Mouse (Mus musculus): Measurements from ENCODE around the gene Gcm1.
A peak's percentile ranks its signal among the peaks of the same experiment; 100 is the strongest.
"Not testable (repeated sequence)": the region's sequence is repeated elsewhere in the genome, so short reads cannot be mapped to it uniquely, and the experiment has no call there.

The Gcm1 gene

GRCm38 (mm10) chr9:78050452-78050970 is 1.2 kb upstream of the Gcm1 start:
- no peak for DNase-seq

GRCm38 (mm10) chr9:78053821-78054220 is 2.1 kb downstream of the Gcm1 start:
- DNase-seq, result no peak

- DNase-seq, result no peak
These were observed 2.6 kb downstream of the Gcm1 start for GRCm38 (mm10) chr9:78054298-78054697.

GRCm38 (mm10) chr9:78059525-78060120 is 7.9 kb downstream of the Gcm1 start:
- no peak for DNase-seq

GRCm38 (mm10) chr9:78062392-78062791 is 10.7 kb downstream of the Gcm1 start:
- DNase-seq, result no peak

GRCm38 (mm10) chr9:78064121-78064520 is 12.4 kb downstream of the Gcm1 start:
- DNase-seq, result peak; percentile 27

- no peak for DNase-seq
These were observed 18.8 kb downstream of the Gcm1 start for GRCm38 (mm10) chr9:78070496-78070895.

GRCm38 (mm10) chr9:78071626-78072025 is 19.9 kb downstream of the Gcm1 start:
- no peak for DNase-seq

- DNase-seq, result not testable (repeated sequence)
These were observed 21.6 kb downstream of the Gcm1 start for GRCm38 (mm10) chr9:78073291-78073690.

GRCm38 (mm10) chr9:78073713-78074340 is 22.1 kb downstream of the Gcm1 start:
- no peak for DNase-seq

- no peak for DNase-seq
These were observed 23.5 kb downstream of the Gcm1 start for GRCm38 (mm10) chr9:78075256-78075655.

GRCm38 (mm10) chr9:78078240-78078639 is 26.5 kb downstream of the Gcm1 start:
- peak; percentile 24 for DNase-seq

- peak; percentile 50 for DNase-seq
These were observed 30.1 kb downstream of the Gcm1 start for GRCm38 (mm10) chr9:78081835-78082234.

- DNase-seq, result no peak
These were observed 32.6 kb downstream of the Gcm1 start for GRCm38 (mm10) chr9:78084341-78084740.

GRCm38 (mm10) chr9:78085722-78086287 is 34.1 kb downstream of the Gcm1 start:
- DNase-seq, result no peak

- no peak for DNase-seq
These were observed 36.0 kb downstream of the Gcm1 start for GRCm38 (mm10) chr9:78087751-78088150.

GRCm38 (mm10) chr9:78088521-78088920 is 36.8 kb downstream of the Gcm1 start:
- DNase-seq, result no peak

GRCm38 (mm10) chr9:78088971-78089370 is 37.2 kb downstream of the Gcm1 start:
- DNase-seq, result no peak

GRCm38 (mm10) chr9:78089906-78090305 is 38.2 kb downstream of the Gcm1 start:
- DNase-seq, result no peak

GRCm38 (mm10) chr9:78090596-78090995 is 38.9 kb downstream of the Gcm1 start:
- no peak for DNase-seq

- DNase-seq, result no peak
These were observed 44.0 kb downstream of the Gcm1 start for GRCm38 (mm10) chr9:78095686-78096085.

GRCm38 (mm10) chr9:78096376-78096775 is 44.7 kb downstream of the Gcm1 start:
- no peak for DNase-seq

GRCm38 (mm10) chr9:78100956-78101355 is 49.2 kb downstream of the Gcm1 start:
- no peak for DNase-seq

- DNase-seq, result no peak
These were observed 49.7 kb downstream of the Gcm1 start for GRCm38 (mm10) chr9:78101431-78101830.
